ENCODE assay signal across 13 mouse cellular contexts in genomic region chr2:13175536-13176303, GRCm38 (mm10).
A peak's percentile ranks its signal among the peaks of the same experiment; 100 is the strongest.
DNase-seq lines count a peak whose midpoint lies in the region; ATAC-seq lines count a peak whose summit lies in the region.
"Had no signal": no experiment of that assay in that cellular context is flagged by ENCODE, and none has a peak within 500 bp of the region (broad histone marks: within the 10 kb centered on the region; RNA-seq: fewer than 3 reads in every experiment).

No protein-coding gene starts in this region.

- 0 out of 2 replicates have a peak, but pooled peaks cover 3% of the 10 kb centered on the region for H3K4me1 ChIP-seq in kidney, embryonic 14.5 days (ENCODE audit: control insufficient read depth, insufficient read depth, low read length)
- H3K4me1 ChIP-seq in hindbrain, embryonic 14.5 days (replicated peaks; ENCODE audit: control insufficient read depth, insufficient read depth, low read length), result peaks cover 39% of the 10 kb centered on the region
- H3K4me1 ChIP-seq in neural tube, embryonic 11.5 days (ENCODE audit: control insufficient read depth, insufficient read depth, low read length), result peaks cover 9% of the 10 kb centered on the region; the same call in 1 of the 2 replicates
- H3K4me1 ChIP-seq: heart, embryonic 13.5 days had no signal

- no peak overlapping the region; the same call in 1 of the 2 replicates for H3K4me2 ChIP-seq in kidney, embryonic 14.5 days (replicated peaks; ENCODE audit: low read depth, low read length)
- peak overlapping the region; percentile 56 for H3K4me2 ChIP-seq in hindbrain, embryonic 14.5 days (replicated peaks)
- H3K4me2 ChIP-seq in neural tube, embryonic 11.5 days (ENCODE audit: low read depth), result no peak overlapping the region
- H3K4me2 ChIP-seq: heart, embryonic 13.5 days; liver, embryonic 11.5 days had no signal

- H3K27me3 ChIP-seq in kidney, embryonic 14.5 days (ENCODE audit: control insufficient read depth, insufficient read depth, low read length), result no peaks in the 10 kb centered on the region
- no peaks in the 10 kb centered on the region for H3K27me3 ChIP-seq in hindbrain, embryonic 14.5 days (ENCODE audit: control insufficient read depth, insufficient read depth, low read length)
- H3K27me3 ChIP-seq in neural tube, embryonic 11.5 days (ENCODE audit: control insufficient read depth, insufficient read depth, low read length), result no peaks in the 10 kb centered on the region
- H3K27me3 ChIP-seq: heart, embryonic 13.5 days; megakaryocyte, embryonic 14.5 days had no signal

- no peak for DNase-seq in kidney, adult 18-20 months
- peak; percentile 59 for DNase-seq in embryo, embryonic 11 days
- peak; percentile 59 for DNase-seq in hindbrain, embryonic 14.5 days (ENCODE audit: low spot score)
- peak; percentile 64 for DNase-seq in neural tube, embryonic 11.5 days (ENCODE audit: low spot score)
- no peak for DNase-seq in spleen, postnatal 36 days (ENCODE audit: low spot score in 2 of 2)
- no peak for DNase-seq in adrenal gland, postnatal 36 days
- no peak for DNase-seq in left cerebral cortex, adult 9 months (ENCODE audit: low spot score in 2 of 2)
- DNase-seq: kidney, adult 11 months; right cerebral cortex, adult 18-20 months had no signal

- 53% methylated on average over 28 of the region's 28 CpGs for WGBS in kidney, embryonic 14.5 days
- WGBS in hindbrain, embryonic 14.5 days, result 26% methylated on average over 28 of the region's 28 CpGs
- WGBS in neural tube, embryonic 11.5 days, result 52% methylated on average over 28 of the region's 28 CpGs

- H3K4me3 ChIP-seq in kidney, embryonic 14.5 days (ENCODE audit: low read length), result no peak overlapping the region
- H3K4me3 ChIP-seq in hindbrain, embryonic 14.5 days (replicated peaks; ENCODE audit: low read length), result peak overlapping the region; percentile 22
- H3K4me3 ChIP-seq in neural tube, embryonic 11.5 days (ENCODE audit: low read depth, low read length), result no peak overlapping the region
- H3K4me3 ChIP-seq: heart, embryonic 13.5 days; megakaryocyte, embryonic 14.5 days had no signal

- no peaks in the 10 kb centered on the region for H3K36me3 ChIP-seq in kidney, embryonic 14.5 days (ENCODE audit: control insufficient read depth, insufficient read depth, low read length)
- no peaks in the 10 kb centered on the region for H3K36me3 ChIP-seq in hindbrain, embryonic 14.5 days (replicated peaks; ENCODE audit: control insufficient read depth, insufficient read depth)
- H3K36me3 ChIP-seq in neural tube, embryonic 11.5 days (ENCODE audit: control insufficient read depth, insufficient read depth, low read length), result no peaks in the 10 kb centered on the region

- no peaks in the 10 kb centered on the region for H3K9me3 ChIP-seq in kidney, embryonic 14.5 days (ENCODE audit: control insufficient read depth, low read length)
- H3K9me3 ChIP-seq in hindbrain, embryonic 14.5 days (ENCODE audit: control insufficient read depth, low read length), result no peaks in the 10 kb centered on the region
- H3K9me3 ChIP-seq in neural tube, embryonic 11.5 days (ENCODE audit: control insufficient read depth, low read length), result no peaks in the 10 kb centered on the region
- H3K9me3 ChIP-seq: heart, embryonic 13.5 days; megakaryocyte, embryonic 14.5 days had no signal

- H3K9ac ChIP-seq in kidney, embryonic 14.5 days (ENCODE audit: low read depth, low read length), result no peak overlapping the region
- peak overlapping the region; percentile 46 for H3K9ac ChIP-seq in hindbrain, embryonic 14.5 days
- no peak overlapping the region for H3K9ac ChIP-seq in neural tube, embryonic 11.5 days (ENCODE audit: low read length)
- H3K9ac ChIP-seq: heart, embryonic 13.5 days had no signal

- no peak overlapping the region for H3K27ac ChIP-seq in kidney, embryonic 14.5 days (ENCODE audit: low read depth, low read length)
- peak overlapping the region; percentile 75 for H3K27ac ChIP-seq in hindbrain, embryonic 14.5 days
- H3K27ac ChIP-seq in neural tube, embryonic 11.5 days (ENCODE audit: low read depth, low read length), result 0 out of 2 replicates have a peak overlapping the region, but pooled peaks have one; percentile 45
- H3K27ac ChIP-seq: heart, embryonic 13.5 days had no signal

- ATAC-seq in kidney, embryonic 14.5 days (ENCODE audit: low FRiP score, low TSS enrichment), result peak; percentile 76
- peak; percentile 73 for ATAC-seq in hindbrain, embryonic 14.5 days (ENCODE audit: low FRiP score)
- peak; percentile 85 for ATAC-seq in neural tube, embryonic 11.5 days (ENCODE audit: insufficient read depth, low FRiP score, low TSS enrichment)

Comparison
In these comparisons a context has a peak if more than half of its experiments do, and no peak if none do; other contexts are left out.
1. DNase-seq: peak in embryo, embryonic 11 days (single experiment), hindbrain, embryonic 14.5 days (single experiment) and neural tube, embryonic 11.5 days (single experiment); none in kidney, adult 18-20 months (single experiment), spleen, postnatal 36 days (0 of 2), adrenal gland, postnatal 36 days (0 of 2) and left cerebral cortex, adult 9 months (0 of 2).
2. Peak in every context shown above with its lines, with median percentiles within 50 percentile points of each other: ATAC-seq.